Mouse (Mus musculus): ENCODE measurements around the gene Hsdl2. TPM values are rescaled to one million over a fixed set of nuclear protein-coding genes. Genes with fewer than 3 reads are reported as not detected.

The Hsdl2 gene
- polyA plus RNA-seq (2014; fragmentation: Nextera tagmentation; extraction: Ambion mirVana), result 27.7 and 28.1 TPM in 2 replicates

DNA sequence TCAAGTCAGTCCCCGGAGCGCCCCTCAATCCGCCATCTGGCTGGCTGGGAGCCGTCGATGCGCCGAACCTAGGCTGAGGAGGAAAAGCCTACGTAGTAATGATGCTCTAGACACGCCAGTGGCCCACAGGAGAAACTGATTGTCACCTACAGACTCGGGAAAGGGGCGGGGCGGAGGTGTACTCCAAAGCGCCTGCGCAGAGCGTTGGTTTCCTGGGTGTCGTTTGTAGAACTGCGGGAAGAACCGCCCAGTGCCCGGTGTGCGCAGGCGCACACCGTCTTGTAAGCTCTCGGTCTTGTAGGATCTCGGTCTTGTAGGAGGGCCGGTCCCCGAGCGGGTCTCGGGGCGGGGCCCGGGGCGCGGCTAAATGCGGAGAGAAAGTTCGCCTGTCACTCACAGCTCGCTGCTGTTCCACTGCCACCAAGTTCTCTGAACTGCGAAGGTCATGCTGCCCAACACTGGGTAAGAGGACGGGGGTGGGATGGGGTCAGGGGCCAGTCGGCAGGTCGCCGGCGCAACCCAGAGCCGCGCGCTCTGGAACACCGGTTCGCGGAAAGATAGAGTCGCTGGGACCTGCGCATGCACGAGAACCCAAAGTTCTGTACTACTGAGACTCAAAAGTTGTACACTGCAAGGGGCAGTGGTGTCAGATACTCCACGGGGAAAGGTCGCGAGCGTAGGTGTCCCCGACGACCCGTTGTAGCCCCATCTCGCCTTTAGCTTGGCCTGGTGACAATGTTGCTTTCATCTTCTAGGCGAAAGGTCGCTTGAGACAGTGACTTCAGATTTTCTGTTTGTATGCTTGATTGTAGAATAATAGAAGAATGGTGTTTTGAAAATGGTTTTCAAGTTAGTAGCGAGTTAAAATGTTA is at the start of gene Hsdl2:
Hsdl2 (plus strand) TSS at position 250 of the 872 bp plus-strand sequence.
- 0 out of 2 replicates have a peak, but pooled peaks cover 2% of the 10 kb centered on the region for H3K4me1 ChIP-seq (replicated peaks; ENCODE audit: control insufficient read depth, insufficient read depth, low read length)
- ATAC-seq (replicated peaks; ENCODE audit: low FRiP score) (peak; percentile 97), DNase-seq (ENCODE audit: low spot score) (peak; percentile 98)
- H3K9ac ChIP-seq (ENCODE audit: low read length), result peak within 1 kb of the TSS; percentile 61
- peak within 1 kb of the TSS; percentile 54 for H3K4me3 ChIP-seq (ENCODE audit: low read depth, low read length)
- H3K27me3 ChIP-seq (ENCODE audit: control insufficient read depth, insufficient read depth, low read length), result no peaks in the 10 kb centered on the region
- H3K36me3 ChIP-seq (ENCODE audit: control insufficient read depth, insufficient read depth, low read length), result no peaks in the 10 kb centered on the region
- H3K4me2 ChIP-seq (ENCODE audit: low read depth, low read length, severe bottlenecking), result peak within 1 kb of the TSS; percentile 88
- H3K27ac ChIP-seq (ENCODE audit: low read depth, low read length), result peak within 1 kb of the TSS; percentile 71; the same call in 1 of the 2 replicates
- no peaks in the 10 kb centered on the region for H3K9me3 ChIP-seq (ENCODE audit: control insufficient read depth, low read length)
- WGBS, result under 1% methylated on average over 61 of the region's 61 CpGs

DNA sequence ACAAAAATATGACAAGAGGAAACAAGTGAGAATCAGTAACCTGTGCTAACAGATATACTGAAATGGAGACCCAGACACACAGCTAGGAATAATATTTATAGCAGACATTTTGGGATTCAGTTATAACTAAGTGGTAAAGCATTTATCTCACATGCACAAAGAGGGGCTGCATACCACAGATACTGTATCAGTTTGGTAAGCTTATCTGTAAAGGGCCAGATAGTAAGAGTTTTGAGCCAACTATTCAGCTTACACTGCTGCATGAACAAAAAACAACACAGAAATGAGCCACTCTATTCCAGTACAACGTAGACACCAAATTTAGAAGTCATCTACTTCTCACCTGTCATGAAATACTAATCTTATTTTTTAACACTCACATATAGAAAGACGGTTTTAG is 48.1 kb upstream of the Hsdl2 start:
- no peaks in the 10 kb centered on the region for H3K4me1 ChIP-seq (replicated peaks; ENCODE audit: control insufficient read depth, insufficient read depth, low read length)
- no peaks in the 10 kb centered on the region for H3K27me3 ChIP-seq (ENCODE audit: control insufficient read depth, insufficient read depth, low read length)
- no peak overlapping the region for H3K27ac ChIP-seq (ENCODE audit: low read depth, low read length)
- DNase-seq (ENCODE audit: low spot score) (no peak), ATAC-seq (replicated peaks; ENCODE audit: low FRiP score) (no peak)
- no peaks in the 10 kb centered on the region for H3K36me3 ChIP-seq (ENCODE audit: control insufficient read depth, insufficient read depth, low read length)
- H3K9ac ChIP-seq (ENCODE audit: low read length), result no peak overlapping the region
- WGBS, result 86% methylated on average over 2 of the region's 2 CpGs
- H3K4me2 ChIP-seq (ENCODE audit: low read depth, low read length, severe bottlenecking), result no peak overlapping the region
- H3K4me3 ChIP-seq (ENCODE audit: low read depth, low read length), result no peak overlapping the region
- no peaks in the 10 kb centered on the region for H3K9me3 ChIP-seq (ENCODE audit: control insufficient read depth, low read length)

GRCm38 (mm10) chr4:59535624-59536023 is 45.7 kb upstream of the Hsdl2 start:
- Histone ChIP-seq H3K27me3 (ENCODE audit: control insufficient read depth, insufficient read depth, low read length) (no peaks in the 10 kb centered on the region), H3K9ac (ENCODE audit: low read length) (no peak overlapping the region), H3K4me3 (ENCODE audit: low read depth, low read length) (no peak overlapping the region), H3K4me2 (ENCODE audit: low read depth, low read length, severe bottlenecking) (no peak overlapping the region), H3K27ac (ENCODE audit: low read depth, low read length) (no peak overlapping the region), H3K4me1 (replicated peaks; ENCODE audit: control insufficient read depth, insufficient read depth, low read length) (no peaks in the 10 kb centered on the region), H3K9me3 (ENCODE audit: control insufficient read depth, low read length) (no peaks in the 10 kb centered on the region), H3K36me3 (ENCODE audit: control insufficient read depth, insufficient read depth, low read length) (no peaks in the 10 kb centered on the region)
- ATAC-seq (replicated peaks; ENCODE audit: low FRiP score) (no peak), DNase-seq (ENCODE audit: low spot score) (no peak)

DNA sequence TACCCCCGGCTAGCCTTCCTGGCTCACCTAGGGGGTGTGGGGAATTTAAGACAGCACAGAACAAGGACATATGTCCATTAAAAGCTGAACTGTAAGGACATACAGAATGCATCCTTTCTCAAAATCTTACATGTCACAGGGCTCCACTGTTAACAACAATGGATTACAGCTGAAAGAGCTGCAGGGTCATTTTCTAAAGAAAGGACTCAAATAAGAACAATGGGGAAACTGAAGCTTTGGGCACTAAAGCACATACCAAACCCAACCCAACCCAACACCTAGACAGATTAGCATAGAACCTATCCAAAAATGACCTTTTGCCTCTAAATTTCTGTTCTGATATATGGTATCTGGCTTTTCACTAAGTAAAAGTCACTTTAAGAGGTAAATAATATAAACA is 45.1 kb upstream of the Hsdl2 start:
- no peaks in the 10 kb centered on the region for H3K4me1 ChIP-seq (replicated peaks; ENCODE audit: control insufficient read depth, insufficient read depth, low read length)
- H3K4me2 ChIP-seq (ENCODE audit: low read depth, low read length, severe bottlenecking), result no peak overlapping the region
- no peaks in the 10 kb centered on the region for H3K9me3 ChIP-seq (ENCODE audit: control insufficient read depth, low read length)
- no peak for ATAC-seq (replicated peaks; ENCODE audit: low FRiP score)
- H3K27ac ChIP-seq (ENCODE audit: low read depth, low read length), result no peak overlapping the region
- no peak for DNase-seq (ENCODE audit: low spot score)
- no peak overlapping the region for H3K4me3 ChIP-seq (ENCODE audit: low read depth, low read length)
- 98% methylated on average over 1 of the region's 1 CpGs for WGBS
- H3K36me3 ChIP-seq (ENCODE audit: control insufficient read depth, insufficient read depth, low read length), result no peaks in the 10 kb centered on the region
- H3K9ac ChIP-seq (ENCODE audit: low read length), result no peak overlapping the region
- H3K27me3 ChIP-seq (ENCODE audit: control insufficient read depth, insufficient read depth, low read length), result no peaks in the 10 kb centered on the region

GRCm38 (mm10) chr4:59543006-59543405 is 38.4 kb upstream of the Hsdl2 start:
- Histone ChIP-seq H3K4me3 (ENCODE audit: low read depth, low read length) (no peak overlapping the region), H3K27ac (ENCODE audit: low read depth, low read length) (no peak overlapping the region), H3K4me1 (replicated peaks; ENCODE audit: control insufficient read depth, insufficient read depth, low read length) (no peaks in the 10 kb centered on the region), H3K4me2 (ENCODE audit: low read depth, low read length, severe bottlenecking) (no peak overlapping the region), H3K36me3 (ENCODE audit: control insufficient read depth, insufficient read depth, low read length) (no peaks in the 10 kb centered on the region), H3K27me3 (ENCODE audit: control insufficient read depth, insufficient read depth, low read length) (0 out of 2 replicates have a peak, but pooled peaks cover 2% of the 10 kb centered on the region), H3K9ac (ENCODE audit: low read length) (no peak overlapping the region), H3K9me3 (ENCODE audit: control insufficient read depth, low read length) (no peaks in the 10 kb centered on the region)
- no peak for DNase-seq (ENCODE audit: low spot score)
- no peak for ATAC-seq (replicated peaks; ENCODE audit: low FRiP score)

DNA sequence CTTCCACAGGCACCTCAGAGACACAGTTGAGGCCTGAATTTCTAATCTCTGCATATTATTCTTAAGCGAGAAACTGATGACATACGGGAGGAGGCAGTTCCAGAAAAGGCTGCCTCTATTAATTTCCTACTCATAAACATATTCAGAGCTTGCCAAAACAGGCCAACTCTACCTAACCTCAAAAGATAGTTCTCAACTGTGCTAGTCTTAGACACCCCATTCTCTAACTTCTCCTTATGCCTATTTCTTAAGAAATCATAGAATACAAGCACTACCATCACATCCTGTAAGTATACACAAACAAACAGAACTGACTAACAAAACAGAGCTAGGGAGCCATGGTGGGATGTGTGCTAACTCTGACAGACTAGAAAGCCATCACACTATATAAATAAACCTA is 36.7 kb upstream of the Hsdl2 start:
- no peaks in the 10 kb centered on the region for H3K36me3 ChIP-seq (ENCODE audit: control insufficient read depth, insufficient read depth, low read length)
- no peak overlapping the region for H3K4me2 ChIP-seq (ENCODE audit: low read depth, low read length, severe bottlenecking)
- H3K27ac ChIP-seq (ENCODE audit: low read depth, low read length), result no peak overlapping the region
- 96% methylated on average over 2 of the region's 2 CpGs for WGBS
- H3K9me3 ChIP-seq (ENCODE audit: control insufficient read depth, low read length), result no peaks in the 10 kb centered on the region
- H3K4me3 ChIP-seq (ENCODE audit: low read depth, low read length), result no peak overlapping the region
- no peaks in the 10 kb centered on the region for H3K4me1 ChIP-seq (replicated peaks; ENCODE audit: control insufficient read depth, insufficient read depth, low read length)
- no peak for ATAC-seq (replicated peaks; ENCODE audit: low FRiP score)
- no peak overlapping the region for H3K9ac ChIP-seq (ENCODE audit: low read length)
- DNase-seq (ENCODE audit: low spot score), result no peak
- 0 out of 2 replicates have a peak, but pooled peaks cover 2% of the 10 kb centered on the region for H3K27me3 ChIP-seq (ENCODE audit: control insufficient read depth, insufficient read depth, low read length)

DNA sequence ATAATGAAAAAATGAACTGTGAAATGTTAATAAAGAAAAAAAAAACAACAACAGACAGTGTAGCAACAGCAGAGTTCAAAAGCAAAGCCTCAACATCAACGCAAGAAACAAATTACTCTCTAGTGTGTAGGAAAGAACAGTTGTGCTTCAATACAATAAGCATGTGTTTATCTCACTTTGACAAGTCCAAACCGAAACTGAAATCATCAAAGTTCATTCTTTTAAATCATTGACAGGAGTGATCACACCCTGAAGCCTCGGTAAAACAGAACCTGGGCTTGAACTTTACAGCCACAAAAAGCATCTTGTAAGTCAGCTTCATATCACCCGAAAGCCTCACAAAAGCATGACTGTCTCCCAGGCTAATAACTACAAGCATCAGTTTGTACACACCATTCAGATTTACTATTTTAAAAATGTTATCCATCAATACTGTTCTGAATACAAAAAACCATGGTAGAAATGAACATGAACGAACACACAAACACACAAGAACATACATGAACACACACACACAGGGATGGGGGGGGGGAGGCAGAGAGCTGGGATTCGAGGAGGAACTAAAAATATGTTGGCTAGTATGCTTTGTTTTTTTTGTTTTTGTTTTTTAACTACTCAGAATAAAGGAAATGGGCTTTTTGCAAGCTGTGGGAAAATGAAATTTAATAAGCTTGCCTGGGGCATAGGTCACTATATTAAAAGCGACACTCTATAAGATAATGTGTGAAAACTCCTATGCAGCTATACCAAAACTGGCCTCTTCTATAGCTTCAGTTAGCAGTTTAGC is 34.9 kb upstream of the Hsdl2 start:
- DNase-seq (ENCODE audit: low spot score) (no peak), ATAC-seq (replicated peaks; ENCODE audit: low FRiP score) (no peak)
- no peaks in the 10 kb centered on the region for H3K36me3 ChIP-seq (ENCODE audit: control insufficient read depth, insufficient read depth, low read length)
- H3K27ac ChIP-seq (ENCODE audit: low read depth, low read length), result no peak overlapping the region
- WGBS, result 83% methylated on average over 7 of the region's 7 CpGs
- no peaks in the 10 kb centered on the region for H3K4me1 ChIP-seq (replicated peaks; ENCODE audit: control insufficient read depth, insufficient read depth, low read length)
- H3K9me3 ChIP-seq (ENCODE audit: control insufficient read depth, low read length), result no peaks in the 10 kb centered on the region
- H3K4me3 ChIP-seq (ENCODE audit: low read depth, low read length), result no peak overlapping the region
- H3K9ac ChIP-seq (ENCODE audit: low read length), result no peak overlapping the region
- H3K4me2 ChIP-seq (ENCODE audit: low read depth, low read length, severe bottlenecking), result no peak overlapping the region
- H3K27me3 ChIP-seq (ENCODE audit: control insufficient read depth, insufficient read depth, low read length), result peaks cover 2% of the 10 kb centered on the region; the same call in 1 of the 2 replicates

DNA sequence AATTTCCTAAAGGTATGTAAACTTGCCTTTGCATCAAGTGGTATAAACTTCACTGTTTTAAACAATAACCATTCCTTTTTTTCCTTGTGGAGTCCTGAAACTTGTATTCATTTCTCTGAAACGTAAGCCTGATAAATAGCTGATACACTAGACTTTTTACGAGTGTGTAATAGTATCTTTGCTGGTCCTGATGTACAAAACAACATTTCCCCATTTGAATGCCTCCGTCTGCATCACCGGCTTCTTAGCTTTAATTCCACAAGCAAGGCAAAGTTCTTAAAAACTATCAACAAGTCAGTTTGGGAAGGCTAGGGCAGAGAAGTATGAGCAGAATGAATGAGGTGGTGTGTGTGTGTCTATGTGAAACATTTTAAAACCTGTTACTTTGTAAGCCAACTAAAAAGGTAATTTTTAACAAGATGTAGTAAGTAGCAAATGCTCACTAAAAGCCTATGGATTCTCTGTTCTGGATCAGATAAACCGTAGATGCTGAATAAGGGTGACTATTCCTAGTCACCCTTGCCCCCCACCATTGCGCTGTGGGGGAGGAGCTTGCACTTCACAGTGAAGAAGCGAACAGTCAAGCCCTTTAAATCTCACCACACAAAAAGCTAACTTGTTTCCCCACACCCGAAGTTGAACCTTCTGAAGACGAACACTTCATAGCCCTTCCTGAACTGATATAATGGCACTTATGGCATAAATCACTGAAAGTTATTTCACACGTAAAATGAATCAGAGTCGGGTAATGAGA is 34.0 kb upstream of the Hsdl2 start:
- 26% methylated on average over 11 of the region's 11 CpGs for WGBS
- no peak for ATAC-seq (replicated peaks; ENCODE audit: low FRiP score)
- no peak overlapping the region for H3K27ac ChIP-seq (ENCODE audit: low read depth, low read length)
- H3K4me1 ChIP-seq (replicated peaks; ENCODE audit: control insufficient read depth, insufficient read depth, low read length), result no peaks in the 10 kb centered on the region
- DNase-seq (ENCODE audit: low spot score), result no peak
- H3K9ac ChIP-seq (ENCODE audit: low read length), result no peak overlapping the region
- H3K36me3 ChIP-seq (ENCODE audit: control insufficient read depth, insufficient read depth, low read length), result no peaks in the 10 kb centered on the region
- H3K27me3 ChIP-seq (ENCODE audit: control insufficient read depth, insufficient read depth, low read length), result peaks cover 2% of the 10 kb centered on the region; the same call in 1 of the 2 replicates
- peak overlapping the region; percentile 68 for H3K4me3 ChIP-seq (ENCODE audit: low read depth, low read length)
- no peaks in the 10 kb centered on the region for H3K9me3 ChIP-seq (ENCODE audit: control insufficient read depth, low read length)
- peak overlapping the region; percentile 72 for H3K4me2 ChIP-seq (ENCODE audit: low read depth, low read length, severe bottlenecking)
